Mouse (Mus musculus) cerebellum, adult 2 months (tissue): ENCODE data around the gene Ppp1r1c.

ENCODE experiments used
- CTCF ChIP-seq: fragments of 200-500 bp; IDR thresholded peaks from 2 replicates; pipeline ENCODE4 v1.5.1; 2011; ENCODE audit warnings: low read depth, mild to moderate bottlenecking, control low read depth, low read length, moderate library complexity, borderline replicate concordance; ENCODE audit not compliant: insufficient read depth
- POLR2A ChIP-seq: fragments of 200-500 bp; IDR thresholded peaks from 2 replicates; pipeline ENCODE4 v1.6.1; 2011; ENCODE audit warnings: low read length, control low read depth, borderline replicate concordance; ENCODE audit not compliant: insufficient read depth

DNA sequence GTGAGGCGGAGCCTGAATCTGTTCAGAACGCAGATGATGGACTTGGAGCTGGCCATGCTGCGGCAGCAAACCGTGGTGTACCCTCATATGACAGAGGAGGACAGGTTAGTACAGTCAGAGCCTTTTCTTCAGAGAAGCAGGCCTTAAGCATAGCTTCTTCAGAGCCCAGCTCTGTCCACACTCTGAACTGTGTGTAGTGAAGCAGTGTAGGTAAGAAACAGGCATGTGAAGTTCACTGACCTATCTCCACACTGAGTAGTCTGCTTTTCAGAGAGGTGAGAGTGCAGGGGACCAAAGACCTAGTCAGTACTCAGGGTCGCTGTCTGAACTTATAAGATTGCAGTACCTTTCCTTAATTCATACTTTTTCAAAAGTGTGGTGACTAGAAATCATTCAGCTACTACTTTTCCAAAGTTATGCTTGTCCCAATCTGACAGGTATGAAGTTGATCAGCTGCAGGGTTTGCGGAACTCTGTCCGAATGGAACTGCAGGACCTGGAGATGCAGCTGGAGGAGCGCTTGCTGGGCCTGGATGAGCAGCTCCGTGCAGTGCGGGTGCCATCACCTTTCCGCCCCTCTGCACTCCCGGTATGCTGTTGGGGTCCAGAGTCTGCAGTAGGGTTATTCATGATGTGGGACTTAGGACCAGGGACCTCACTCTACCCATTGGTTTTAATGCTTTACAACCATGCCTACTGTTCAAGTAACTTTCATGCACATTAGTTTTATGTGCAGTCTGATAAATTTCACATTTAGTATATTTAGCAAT, 47.0 kb upstream of the Ppp1r1c start:
- TF ChIP-seq CTCF = no peak
- TF ChIP-seq POLR2A = no peak
